Mouse (Mus musculus) naive thymus-derived CD4-positive, alpha-beta T cell, adult 2 months (primary cell): ENCODE measurements around the gene Hdac10.

Experiments
- DNase-seq: peaks from one replicate; pipeline ENCODE4 v3.0.0-alpha.2; 2011; ENCODE audit warnings: low read depth

The Hdac10 gene

DNA sequence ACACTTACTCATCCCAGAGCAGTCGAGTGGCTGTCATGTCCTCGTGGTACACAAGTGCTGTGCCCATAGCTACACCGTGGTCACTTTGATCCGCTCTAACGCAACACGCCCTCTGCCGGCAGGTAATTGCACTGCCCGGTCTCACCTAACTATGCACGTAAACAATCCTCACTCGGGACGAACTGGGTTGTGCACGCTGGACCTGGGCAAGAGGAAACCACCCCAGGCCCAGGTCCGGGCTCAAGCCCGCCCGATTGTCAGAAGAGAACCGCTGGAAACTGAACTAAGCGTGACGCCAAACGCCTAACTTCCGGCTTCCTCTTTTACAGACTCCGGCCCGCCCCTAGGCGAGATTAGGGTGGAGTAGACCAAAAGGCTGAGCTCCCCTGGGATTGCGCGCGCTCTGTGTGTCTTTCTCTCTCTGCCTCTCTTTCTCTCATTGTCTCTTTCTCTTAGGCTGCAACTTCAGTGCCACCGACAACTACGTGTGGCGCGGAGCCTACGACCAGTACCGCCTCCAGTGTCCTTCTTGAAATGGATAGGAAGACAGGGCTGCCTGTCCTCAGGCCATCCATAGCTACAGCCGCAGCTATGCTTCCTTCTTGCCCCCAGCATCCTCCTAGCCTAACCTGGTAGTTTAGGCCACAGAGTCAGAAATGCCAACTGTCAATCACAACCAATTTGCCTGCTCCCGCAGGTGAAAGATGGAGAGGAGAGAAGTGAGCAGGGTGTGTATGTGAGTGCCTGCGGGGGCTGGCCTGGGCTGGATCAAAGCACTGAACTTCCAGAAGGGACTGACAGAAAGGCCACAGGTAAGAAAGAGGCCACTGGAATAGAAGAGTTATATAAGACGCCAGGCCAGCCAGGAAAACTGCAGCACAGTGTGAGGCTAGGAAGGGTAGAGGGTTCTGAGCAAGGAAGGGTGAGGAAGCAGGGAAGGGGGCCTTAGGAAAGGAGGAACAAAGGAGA lies at the start of gene Hdac10:
TSS of gene Hdac10 (minus strand) at position 319 of the 969 bp plus-strand sequence.
- DNase-seq, result peak; percentile 92

DNA sequence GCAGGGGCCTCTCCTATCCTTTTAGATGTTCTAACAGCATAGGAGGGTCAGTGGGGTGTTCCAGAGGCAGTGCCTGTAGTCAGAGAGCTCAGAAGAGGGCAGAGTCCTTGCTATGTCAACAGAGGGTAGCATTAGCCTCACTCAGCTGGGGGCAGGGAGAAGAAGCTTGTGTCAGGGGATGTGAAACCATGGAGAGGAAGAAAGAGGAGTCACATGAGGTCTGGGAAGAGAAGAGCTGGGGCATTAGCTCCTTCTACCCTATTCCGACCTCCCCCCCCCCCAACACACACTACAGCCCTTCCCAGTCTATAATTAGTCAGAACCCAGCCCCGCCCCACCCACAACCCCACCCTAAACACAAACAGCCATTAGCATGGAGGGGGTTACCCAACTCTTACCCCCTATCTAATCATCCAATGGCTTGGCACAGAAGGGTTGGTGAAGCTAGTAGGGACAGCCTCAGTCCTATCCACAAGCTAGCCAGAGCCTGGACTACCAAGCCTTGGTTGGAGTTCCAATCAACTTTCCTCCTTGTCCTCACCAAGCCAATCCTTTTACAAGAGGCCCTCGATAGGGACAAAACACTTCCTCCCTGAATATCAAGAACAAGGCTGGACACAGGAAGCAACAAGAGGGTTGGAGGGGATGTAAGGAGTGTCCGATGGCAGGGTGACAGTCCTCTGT lies 49.2 kb upstream of the Hdac10 start:
- DNase-seq, result no peak

DNA sequence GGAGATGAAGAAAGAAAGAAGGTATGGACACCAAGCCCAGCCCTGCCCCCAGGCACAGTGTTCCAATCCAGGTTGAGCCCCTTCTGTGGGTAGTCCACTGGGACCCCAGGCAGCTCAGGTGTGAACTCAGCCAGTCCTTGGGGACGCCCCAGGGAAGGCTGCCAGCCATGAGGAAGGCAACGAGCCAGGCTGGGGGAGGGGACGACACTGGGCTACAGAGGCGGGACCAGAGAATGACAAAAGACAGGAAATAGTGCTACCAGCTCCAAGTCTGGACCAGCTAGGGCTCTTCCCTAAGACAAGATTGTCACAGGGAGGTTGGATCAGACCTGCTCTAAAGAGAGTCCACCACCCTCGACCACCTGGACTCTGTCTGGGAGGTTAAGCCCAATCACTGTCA lies 48.6 kb upstream of the Hdac10 start:
- no peak for DNase-seq

DNA sequence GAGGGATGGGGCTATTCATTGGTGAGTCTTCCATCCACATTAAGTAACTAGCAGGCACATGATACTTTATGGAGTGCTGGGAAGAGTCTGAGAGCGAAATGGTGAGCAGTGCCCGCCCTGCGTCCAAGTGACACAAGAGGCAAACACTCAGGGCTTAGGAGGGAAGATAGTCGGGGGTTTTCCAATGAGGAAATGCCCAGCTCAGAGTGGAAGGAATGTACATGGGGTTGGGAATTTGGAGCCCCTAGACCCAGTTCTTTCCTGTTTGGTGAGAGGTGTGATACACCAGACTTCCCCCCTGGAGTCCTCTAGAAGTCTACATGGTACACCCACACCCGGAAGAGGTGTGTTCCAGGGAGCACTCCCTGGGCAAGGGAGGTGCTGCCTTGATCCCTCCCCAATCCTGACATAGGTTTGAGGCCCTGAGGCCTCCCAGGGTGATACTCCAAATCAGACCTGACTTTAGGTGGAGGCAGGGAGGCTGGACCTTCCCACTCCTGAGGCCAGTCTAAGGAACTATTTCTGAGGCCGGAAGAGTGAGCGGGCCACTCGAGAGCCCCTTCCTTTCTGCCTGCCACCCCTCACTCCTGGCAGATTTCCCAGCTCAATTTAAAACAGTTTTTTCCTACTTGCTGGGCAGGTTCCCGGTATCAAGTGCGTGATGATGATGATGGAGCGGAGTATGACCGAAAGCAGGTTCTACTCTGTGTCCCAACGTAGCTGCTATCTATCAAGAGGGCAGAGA lies 47.1 kb upstream of the Hdac10 start:
- no peak for DNase-seq

DNA sequence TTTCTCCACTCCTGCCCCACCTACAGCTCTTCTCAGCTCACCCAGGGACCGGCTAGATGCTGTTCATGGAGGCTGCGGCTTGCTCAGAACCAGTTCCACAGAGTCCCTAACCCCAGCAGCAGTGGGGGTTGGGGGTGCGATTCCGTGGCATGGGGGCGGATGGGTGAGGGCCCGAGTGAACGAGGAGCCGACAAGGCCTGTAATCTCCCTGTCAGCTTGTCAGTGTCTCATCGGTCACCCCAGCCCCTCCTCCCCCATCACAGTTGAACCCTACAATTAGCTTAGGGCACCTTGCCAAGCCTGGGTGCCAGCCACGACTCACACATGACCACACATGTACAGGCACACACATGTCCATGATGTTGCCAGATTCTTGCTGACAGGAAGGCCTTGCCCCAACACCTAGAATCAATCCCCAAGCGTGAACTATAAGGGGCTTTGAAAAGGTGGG lies 46.4 kb upstream of the Hdac10 start:
- DNase-seq, result no peak

DNA sequence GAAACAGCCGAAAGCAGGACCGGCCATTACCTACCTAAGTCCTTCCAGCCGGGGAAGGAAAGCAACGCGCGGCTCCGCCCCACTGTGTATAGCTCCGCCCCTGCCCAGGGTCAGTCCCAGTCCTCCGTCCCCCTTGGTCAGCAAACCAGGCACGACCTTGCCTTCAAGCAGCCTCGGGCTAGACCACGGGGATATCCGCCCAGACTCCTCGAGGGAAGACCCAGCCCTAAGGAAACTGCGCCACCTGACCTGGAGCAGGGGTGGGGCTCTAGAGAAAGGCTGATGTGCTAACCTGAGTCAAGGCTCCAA lies 45.4 kb upstream of the Hdac10 start:
- no peak for DNase-seq

DNA sequence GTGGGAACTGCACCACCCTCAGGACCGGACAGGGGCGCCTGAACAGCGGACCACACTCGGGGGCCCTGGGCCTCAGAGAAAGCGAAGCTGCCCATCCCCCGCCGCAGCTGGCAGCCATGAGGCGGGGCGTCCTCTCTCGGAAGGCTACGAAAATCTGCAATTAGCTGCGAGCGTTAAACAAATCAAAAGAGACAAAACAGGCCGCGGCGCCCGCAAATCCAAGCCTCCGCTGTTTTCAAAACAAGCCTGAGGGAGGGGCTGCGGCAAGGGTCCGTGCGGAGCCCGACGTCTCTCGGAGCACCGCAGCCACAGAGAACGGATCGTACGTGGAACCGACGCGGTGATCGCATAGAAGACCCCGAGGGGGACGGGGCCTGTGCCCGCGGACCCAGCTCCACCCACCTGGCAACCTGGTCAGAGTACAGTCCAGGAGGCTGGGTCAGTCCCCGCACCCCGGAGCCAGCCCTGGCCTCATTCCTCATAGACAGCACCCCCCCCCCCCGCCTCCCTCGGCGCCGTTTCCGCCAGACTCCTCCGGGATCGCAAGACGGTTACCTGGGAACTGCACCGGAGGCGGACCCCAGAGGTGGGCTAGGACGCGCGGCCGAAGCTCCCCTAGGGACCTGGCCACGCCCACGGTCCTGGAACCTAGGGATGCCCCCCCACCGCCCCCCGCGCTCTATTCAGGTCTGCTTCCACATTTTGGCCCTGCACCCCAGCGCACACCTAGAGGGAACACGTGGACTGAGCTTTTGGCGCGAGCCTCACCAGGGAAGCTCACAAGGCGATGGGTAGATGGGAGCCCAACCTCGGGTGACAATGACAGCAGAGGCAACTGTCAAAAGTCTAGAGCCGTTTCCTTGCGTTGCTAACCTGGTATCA lies 44.8 kb upstream of the Hdac10 start:
- peak; percentile 46 for DNase-seq

DNA sequence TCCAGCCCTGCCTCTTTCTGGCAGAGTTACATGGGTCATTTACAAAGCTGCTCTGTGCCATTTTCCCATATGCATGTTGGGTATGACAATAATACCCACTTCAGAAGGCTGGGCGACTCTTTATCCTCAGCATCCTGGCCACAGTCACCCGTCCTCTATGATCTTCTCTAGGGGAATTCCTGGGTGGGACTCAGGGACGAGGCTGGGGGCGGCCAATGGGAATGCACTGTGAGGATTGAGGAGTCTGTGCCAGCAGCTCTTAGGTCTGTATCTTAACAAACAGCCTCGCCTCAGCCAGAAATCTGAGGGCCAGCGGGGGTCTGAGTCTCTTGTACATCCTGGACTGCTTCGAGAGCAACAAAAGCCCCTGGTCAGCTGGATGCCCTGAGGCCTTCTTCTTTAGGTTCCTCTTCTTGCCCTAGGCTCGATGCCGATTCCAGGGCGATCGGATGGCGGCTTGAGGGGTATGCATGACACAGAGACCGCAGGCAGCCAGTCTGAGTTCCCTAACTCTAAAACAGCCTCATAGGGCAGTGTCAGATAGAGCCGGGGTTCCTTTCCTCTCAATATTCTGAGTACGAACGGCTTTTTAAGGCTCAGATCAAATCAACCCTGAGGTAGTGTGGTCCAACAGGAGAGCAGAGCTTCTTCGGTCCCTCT lies 43.9 kb upstream of the Hdac10 start:
- peak; percentile 23 for DNase-seq

DNA sequence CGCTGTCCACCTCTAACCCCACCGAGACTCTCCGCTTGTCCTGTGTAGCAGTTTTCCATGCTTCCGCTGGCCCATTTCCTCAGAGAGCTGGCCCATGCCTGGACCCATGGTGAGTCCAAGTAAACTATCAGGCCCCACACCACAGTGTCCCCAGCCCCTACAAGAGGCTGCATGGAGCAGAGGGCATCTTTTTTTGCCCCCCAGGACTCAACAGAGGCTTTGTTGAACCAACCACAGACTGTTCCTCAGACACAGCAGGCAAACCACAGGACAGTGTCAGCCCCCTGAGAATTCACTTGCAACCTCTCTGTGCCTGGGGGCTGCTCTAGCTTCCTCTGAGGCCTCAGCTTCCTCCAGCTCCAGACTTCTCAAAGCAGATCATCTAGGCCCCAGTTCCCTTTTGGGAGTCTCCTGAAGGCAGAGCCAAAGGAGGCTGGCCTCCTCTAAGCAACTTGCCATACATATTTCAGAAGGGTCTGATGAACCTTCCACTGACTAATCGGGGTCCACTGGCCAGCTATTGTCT lies 43.1 kb upstream of the Hdac10 start:
- DNase-seq, result no peak

DNA sequence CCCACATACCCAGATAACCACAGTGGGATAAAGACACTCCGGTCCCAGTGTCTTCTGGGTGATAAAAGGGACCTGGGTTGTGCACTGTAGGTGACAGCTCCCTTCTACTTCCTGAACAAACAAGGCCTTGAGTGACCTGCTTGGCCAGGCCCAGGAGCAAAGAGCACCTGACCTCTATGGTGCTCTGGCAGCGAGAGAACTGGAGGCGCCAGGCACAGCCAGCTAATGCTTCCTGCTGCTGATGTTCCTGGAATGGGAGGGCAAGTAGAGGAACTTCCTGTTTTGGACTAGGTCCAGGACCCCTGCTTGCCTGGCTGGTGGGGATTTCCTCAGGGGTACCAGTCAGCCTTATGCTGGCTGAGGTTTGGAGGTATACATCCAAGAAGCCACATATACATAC lies 41.6 kb upstream of the Hdac10 start:
- no peak for DNase-seq

DNA sequence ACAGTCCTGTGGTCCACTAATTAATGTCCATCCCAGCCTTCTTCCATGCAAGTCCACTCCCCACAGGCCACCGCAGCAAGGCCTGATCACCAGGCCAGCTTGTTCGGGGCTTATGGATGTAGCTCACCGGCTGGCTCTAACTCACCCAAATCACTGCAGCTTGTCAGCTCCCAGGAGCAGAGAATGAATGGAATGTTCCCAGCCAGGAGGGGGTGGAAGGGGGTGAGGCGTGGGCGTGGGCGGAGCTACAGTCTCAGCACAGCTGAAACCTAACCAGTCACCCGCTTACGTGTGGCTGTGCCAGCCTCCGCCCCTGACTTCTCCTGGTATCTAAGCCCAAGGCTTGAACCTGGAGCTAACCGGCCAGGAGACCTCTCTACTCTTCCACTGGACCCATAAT lies 40.9 kb upstream of the Hdac10 start:
- DNase-seq, result no peak

DNA sequence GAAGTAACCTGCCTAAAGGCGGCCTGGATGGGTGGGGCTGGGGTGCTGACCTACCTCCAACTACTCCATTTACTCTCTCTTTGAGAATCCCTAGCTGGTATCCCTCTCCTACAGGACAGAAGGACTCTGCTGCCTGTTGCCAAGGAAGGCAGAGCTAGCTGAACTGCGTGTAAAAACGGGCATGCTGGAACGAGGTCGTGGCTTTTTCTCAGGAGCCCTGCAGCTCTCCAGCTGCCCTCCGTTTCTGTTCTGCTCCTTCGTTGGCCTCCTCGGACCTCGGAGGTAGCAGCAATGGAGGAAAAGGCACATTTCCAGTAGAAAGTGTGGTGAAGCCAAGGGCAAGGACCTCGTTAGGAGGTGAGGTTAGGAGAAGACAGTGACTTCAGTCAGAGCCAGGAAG lies 40.4 kb upstream of the Hdac10 start:
- no peak for DNase-seq

DNA sequence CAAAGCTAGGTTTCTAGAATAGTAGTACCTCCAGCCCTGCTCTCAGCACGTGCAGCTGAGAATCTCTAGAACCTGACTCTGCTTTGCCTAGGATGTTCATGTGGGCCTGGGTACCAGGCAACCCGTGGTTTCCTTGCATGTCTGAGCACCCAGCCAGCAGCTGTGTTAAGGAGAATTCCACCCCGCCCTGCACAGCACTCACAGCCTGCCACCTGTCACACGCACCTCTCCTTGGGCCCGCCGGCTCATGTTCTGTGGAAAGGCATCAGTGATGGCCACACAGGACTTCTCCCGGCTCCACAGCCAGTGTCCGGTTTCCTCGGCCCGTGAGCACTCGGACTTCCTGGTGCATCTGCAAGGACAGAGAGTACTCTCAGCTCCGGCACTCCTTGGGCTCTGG lies 37.0 kb upstream of the Hdac10 start:
- DNase-seq, result no peak

DNA sequence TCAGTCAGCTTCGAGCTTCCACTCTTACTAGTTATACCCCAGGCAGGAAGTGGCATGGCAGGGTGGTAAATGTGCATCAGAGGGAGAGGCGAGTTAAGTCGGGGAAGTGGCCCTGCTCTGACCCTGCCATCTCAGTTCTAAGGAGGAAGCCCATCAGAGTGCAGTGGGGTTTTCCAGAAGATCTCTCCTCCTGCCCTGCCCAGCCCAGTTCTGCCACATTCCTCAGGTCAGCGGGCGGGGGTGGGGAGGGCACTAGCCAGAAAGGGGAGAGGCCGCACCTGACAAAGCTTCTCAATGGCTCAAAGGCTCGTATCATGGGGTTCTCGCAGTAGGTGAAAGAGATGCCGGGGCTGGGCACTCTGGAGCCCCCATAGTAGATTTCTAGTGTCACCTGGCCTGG lies 32.9 kb upstream of the Hdac10 start:
- no peak for DNase-seq

DNA sequence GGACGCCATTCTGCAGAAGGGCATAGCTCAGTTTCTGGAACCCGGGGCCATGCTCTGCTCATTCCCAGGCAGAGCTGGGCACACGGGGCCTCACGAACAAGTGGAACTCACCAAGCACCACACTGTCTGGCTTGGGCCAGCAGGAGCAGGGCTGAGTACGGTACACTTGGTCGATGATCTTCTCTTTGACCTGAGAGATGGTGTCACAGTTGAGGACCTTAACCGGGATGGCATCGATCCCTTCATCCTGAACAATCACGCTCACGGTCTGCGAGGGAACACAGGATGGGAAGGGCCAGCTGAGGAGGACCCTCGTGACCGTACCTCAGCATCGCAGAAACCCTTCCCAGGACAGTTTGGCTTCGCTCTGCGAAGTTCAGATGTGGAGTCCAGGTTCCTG lies 30.0 kb upstream of the Hdac10 start:
- no peak for DNase-seq

DNA sequence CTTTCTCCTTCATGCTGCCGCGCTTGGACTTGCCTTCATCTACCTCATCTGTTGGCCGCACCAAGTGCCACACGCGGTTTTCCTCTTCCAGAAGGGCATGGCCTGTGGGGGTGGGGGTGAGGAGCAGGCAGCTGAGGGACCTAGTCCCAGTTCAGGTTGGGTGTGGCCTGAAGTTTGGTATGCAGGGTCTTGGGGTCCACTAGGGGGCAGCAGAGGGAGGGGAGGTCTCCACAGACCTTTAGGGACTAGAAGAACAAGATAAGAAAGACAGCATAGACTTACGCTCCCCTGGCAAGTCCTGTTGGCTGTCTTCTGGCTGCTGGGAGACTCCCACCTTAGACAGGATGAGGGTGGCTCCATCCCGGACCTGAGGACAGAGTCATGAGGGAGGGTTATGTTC lies 29.5 kb upstream of the Hdac10 start:
- peak; percentile 89 for DNase-seq

DNA sequence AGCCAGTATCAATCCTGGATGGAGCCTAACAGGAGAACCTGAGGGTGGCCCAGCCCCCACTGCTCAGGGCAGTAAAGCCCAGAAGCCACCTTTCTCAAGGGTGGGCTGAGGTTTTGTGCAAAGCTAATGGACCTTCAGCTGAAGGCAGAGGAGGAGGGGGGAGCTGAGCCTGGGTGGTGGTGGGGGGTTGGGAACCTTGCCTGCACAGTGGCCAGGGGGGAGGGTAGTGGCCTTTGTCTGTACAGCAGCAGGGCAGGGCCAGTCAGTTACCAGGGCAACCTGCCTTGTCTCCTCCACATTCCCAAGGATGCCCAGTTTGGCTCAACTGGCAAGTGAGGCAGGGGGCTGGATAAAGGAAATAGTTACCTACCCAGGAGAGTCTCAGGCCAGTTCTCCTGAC lies 23.8 kb upstream of the Hdac10 start:
- DNase-seq, result no peak

DNA sequence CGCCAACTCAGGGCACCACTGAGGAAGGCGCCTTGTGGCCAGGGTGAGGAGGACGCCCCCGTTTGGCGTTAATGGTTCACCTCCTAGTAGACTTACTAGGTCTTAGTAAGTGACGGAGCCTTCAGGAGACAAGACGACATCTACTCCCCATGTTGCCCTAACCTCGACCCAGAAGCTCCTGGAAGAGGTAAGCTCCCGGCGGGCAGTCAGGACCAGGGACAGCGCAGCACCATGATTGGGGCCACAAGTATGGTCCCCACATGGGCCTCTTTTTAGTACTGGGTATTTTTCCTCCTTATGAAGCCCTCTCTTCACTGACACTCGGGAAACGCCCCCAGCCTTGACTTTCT lies 21.5 kb upstream of the Hdac10 start:
- DNase-seq, result no peak

DNA sequence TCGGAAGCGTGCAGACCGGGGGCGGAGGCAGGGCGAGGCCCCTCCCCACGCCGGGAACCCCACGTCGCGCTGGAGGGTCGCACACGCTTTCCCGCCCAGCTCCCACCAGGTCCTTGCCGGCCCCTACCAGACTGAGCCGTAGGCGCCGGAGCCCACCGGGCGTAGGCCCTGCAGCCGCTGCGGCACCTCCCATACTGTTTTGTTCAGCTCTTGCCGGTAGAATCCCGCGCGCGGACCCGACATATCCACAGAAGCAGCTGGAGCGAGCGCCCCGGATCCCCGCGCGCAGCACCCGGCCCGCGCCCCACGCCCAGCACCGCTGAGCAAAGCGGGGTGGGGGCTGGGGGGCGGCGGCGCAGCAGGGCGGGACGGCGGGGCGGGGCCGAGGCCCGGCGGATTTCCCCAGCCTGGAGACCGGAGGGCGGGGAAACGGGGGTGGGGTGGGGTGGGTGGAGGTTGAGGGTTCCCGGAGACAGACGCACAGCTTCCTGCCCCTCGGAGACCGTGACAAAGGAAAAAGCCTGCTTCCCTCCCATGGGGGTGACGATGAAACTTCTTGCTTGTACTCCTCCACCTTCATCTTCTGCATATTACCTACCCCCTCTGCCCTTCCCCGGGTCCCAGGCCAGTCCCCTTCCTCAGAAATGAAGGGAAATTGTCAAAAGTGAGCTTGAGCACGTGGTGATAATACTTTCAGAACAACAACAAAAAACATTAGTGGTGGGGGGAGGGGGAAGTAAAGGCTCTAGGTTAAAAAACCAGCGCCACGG lies 21.0 kb upstream of the Hdac10 start, which contains the start of gene Mapk11:
TSS of gene Mapk11 (minus strand) at position 358 of the 770 bp plus-strand sequence.
- peak; percentile 80 for DNase-seq
